Mouse (Mus musculus): ENCODE data around the gene Nav2. TPM values are rescaled to one million over a fixed set of nuclear protein-coding genes. Genes with fewer than 3 reads are reported as not detected.
A peak's percentile ranks its signal among the peaks of the same experiment; 100 is the strongest.

The Nav2 gene
- total and polyA plus RNA-seq, 3 experiments: under 0.01 TPM; not detected in 2

DNA sequence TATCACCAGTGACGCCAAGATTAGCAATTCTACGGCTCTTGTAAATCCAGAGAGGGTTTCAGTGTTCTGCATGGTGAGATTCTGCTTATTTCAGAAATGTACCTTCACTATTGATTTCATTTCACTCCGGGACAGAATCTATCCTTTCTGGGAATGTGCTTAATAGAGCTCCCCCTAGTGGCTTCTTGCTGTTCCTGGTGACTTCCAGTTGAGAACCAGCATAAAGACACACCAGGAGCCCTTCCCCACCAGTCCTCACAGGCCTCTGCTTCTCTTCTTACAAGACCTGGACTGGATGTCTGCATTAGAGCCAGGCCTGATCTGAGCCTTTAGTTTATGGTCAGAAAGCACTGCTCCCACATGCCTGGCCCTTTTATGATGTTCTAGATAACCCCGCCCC lies 32.0 kb upstream of the Nav2 start:
- Histone ChIP-seq H3K4me1 (ENCODE audit: control insufficient read depth in 1 of 2, insufficient read depth in 2 of 2) (peaks cover 2 to 8% of the 10 kb centered on the region in 2 experiments; a peak in 3 of 4 replicates), H3K27ac (ENCODE audit: insufficient read depth, low read depth) (no peak overlapping the region), H3K36me3 (replicated peaks in 1 of 2; ENCODE audit: control insufficient read depth in 1 of 2, insufficient read depth in 1 of 2, low read length in 1 of 2) (peaks cover 41 to 64% of the 10 kb centered on the region in 2 experiments), H3K4me2 (ENCODE audit: insufficient read depth, low read depth, poor library complexity, severe bottlenecking) (0 out of 2 replicates have a peak overlapping the region, but pooled peaks have one; percentile 37), H3K27me3 (replicated peaks) (no peaks in the 10 kb centered on the region), H3K9me3 (replicated peaks; ENCODE audit: low read length) (no peaks in the 10 kb centered on the region), H3K9ac (ENCODE audit: insufficient read depth, low read depth) (no peak overlapping the region), H3K4me3 (replicated peaks in 1 of 3; ENCODE audit: low read depth in 2 of 3, low read length in 2 of 3, poor library complexity in 1 of 3) (no peak overlapping the region), H3K79me2 (replicated peaks; ENCODE audit: control insufficient read depth, extremely low read depth, insufficient read depth, poor library complexity, severe bottlenecking) (no peaks in the 10 kb centered on the region; the same call in 1 of the 2 replicates)
- in situ Hi-C loops (cut with MboI; ENCODE audit: low pct_ligation_motif_present, low pct_unique_long_range_greater_than_20kb, low sequenced_read_pairs) (loop anchor here (5.0 kb wide), 1 partner anchor 119 kb away; no protein-coding TSS in a partner anchor), dilution Hi-C loops (cut with MboI; ENCODE audit: extremely low pct_ligation_motif_present, extremely low pct_unique_long_range_greater_than_20kb, low sequenced_read_pairs) (no loop called here)
- TF ChIP-seq POLR2AphosphoS2 (IDR thresholded peaks at IDR 0.05; ENCODE audit: low read depth, low read length): no peak
- TF ChIP-seq ETS1 (conservative IDR thresholded peaks at IDR 0.05; ENCODE audit: low read depth, low read length): no peak
- TF ChIP-seq CTCF (conservative IDR thresholded peaks at IDR 0.05 in 1 of 2, IDR thresholded peaks at IDR 0.05 in 1 of 2; ENCODE audit: low read depth in 2 of 2, low read length in 2 of 2): peak; percentile 66 to 80
- no peak for TF ChIP-seq SIN3A (IDR thresholded peaks at IDR 0.05; ENCODE audit: low read length)
- TF ChIP-seq MAFK (IDR thresholded peaks at IDR 0.05; ENCODE audit: insufficient replicate concordance, low read length): no peak
- TF ChIP-seq ZC3H11A (IDR thresholded peaks at IDR 0.05; ENCODE audit: low read depth, low read length): no peak
- TF ChIP-seq USF2 (conservative IDR thresholded peaks at IDR 0.05; ENCODE audit: low read depth, low read length): no peak
- peak; percentile 69 for TF ChIP-seq SMC3 (IDR thresholded peaks at IDR 0.05; ENCODE audit: low read depth, low read length)
- TF ChIP-seq RAD21 (IDR thresholded peaks at IDR 0.05; ENCODE audit: low read depth, low read length): peak; percentile 51
- no peak for TF ChIP-seq CHD1 (IDR thresholded peaks at IDR 0.05; ENCODE audit: low read depth, low read length)
- DNase-seq (ENCODE audit: extremely low read depth): peak; percentile 63

DNA sequence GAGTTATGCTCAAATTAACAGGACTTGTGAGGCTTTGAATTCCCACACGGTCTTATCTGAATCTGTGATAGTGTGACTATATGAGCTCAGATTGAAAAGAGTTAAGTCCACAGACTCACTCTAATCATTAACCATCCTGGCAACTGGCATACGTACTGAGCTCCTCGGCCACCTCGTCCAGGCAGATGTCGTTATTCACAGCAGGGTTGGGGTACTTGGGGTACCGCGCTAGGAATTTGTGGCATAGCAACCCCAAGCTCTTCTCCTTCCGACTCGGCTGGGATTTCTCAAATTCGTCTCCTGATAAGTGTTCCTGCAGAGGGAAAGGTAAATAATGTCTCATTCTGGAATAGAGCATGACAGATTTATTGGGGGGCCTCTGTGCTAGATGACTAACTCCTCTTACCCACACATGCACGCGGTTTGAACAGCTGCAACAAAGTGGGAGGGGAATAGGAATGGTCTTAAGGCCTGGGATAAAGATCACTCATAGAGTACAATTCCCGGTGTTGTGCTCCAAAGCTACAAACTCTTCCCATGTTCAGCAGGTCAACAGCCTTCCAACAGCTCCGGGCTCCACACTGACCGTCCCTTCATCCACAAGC lies 30.6 kb upstream of the Nav2 start:
- H3K79me2 ChIP-seq (replicated peaks; ENCODE audit: control insufficient read depth, extremely low read depth, insufficient read depth, poor library complexity, severe bottlenecking): no peaks in the 10 kb centered on the region; the same call in 1 of the 2 replicates
- H3K36me3 ChIP-seq (replicated peaks in 1 of 2; ENCODE audit: control insufficient read depth in 1 of 2, insufficient read depth in 1 of 2, low read length in 1 of 2): peaks cover 29 to 51% of the 10 kb centered on the region in 2 experiments
- no peak for TF ChIP-seq POLR2AphosphoS2 (IDR thresholded peaks at IDR 0.05; ENCODE audit: low read depth, low read length)
- TF ChIP-seq ETS1 (conservative IDR thresholded peaks at IDR 0.05; ENCODE audit: low read depth, low read length): no peak
- no peak for TF ChIP-seq POLR2A (IDR thresholded peaks at IDR 0.05; ENCODE audit: low read depth, low read length)
- DNase-seq (ENCODE audit: extremely low read depth): no peak
- in situ Hi-C loops (cut with MboI; ENCODE audit: low pct_ligation_motif_present, low pct_unique_long_range_greater_than_20kb, low sequenced_read_pairs) (loop anchor here (5.0 kb wide), 1 partner anchor 121 kb away; no protein-coding TSS in a partner anchor), dilution Hi-C loops (cut with MboI; ENCODE audit: extremely low pct_ligation_motif_present, extremely low pct_unique_long_range_greater_than_20kb, low sequenced_read_pairs) (no loop called here)
- no peak overlapping the region for H3K4me2 ChIP-seq (ENCODE audit: insufficient read depth, low read depth, poor library complexity, severe bottlenecking)
- peaks cover 4 to 13% of the 10 kb centered on the region in 2 experiments; a peak in 3 of 4 replicates for H3K4me1 ChIP-seq (ENCODE audit: control insufficient read depth in 1 of 2, insufficient read depth in 2 of 2)
- H3K9ac ChIP-seq (ENCODE audit: insufficient read depth, low read depth): no peak overlapping the region
- H3K4me3 ChIP-seq (replicated peaks in 1 of 3; ENCODE audit: low read depth in 2 of 3, low read length in 2 of 3, poor library complexity in 1 of 3): no peak overlapping the region
- H3K27ac ChIP-seq (ENCODE audit: insufficient read depth, low read depth): no peak overlapping the region
- H3K9me3 ChIP-seq (replicated peaks; ENCODE audit: low read length): no peaks in the 10 kb centered on the region
- H3K27me3 ChIP-seq (replicated peaks): peaks cover 12% of the 10 kb centered on the region

DNA sequence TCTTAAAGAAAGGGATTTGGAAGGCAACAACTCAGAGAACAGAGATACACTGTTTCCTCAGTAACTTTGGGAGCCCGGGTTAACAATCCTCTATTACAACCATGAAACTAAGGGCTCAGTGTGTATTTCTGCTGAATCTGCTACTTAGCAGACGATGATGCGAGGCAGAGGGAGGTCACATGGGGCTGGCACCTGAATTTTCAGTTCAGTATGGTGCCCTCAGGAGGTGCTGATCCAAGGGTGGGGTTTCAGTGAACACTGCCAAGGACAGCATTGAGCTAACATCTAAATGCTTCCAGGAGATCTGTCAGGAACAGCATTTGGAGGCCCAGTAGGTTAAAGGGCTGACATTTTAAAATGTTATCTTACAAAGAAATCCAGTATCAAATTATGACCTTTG lies 28.9 kb upstream of the Nav2 start:
- peak; percentile 15 for DNase-seq (ENCODE audit: extremely low read depth)
- Histone ChIP-seq H3K4me2 (ENCODE audit: insufficient read depth, low read depth, poor library complexity, severe bottlenecking) (peak overlapping the region; percentile 46), H3K9ac (ENCODE audit: insufficient read depth, low read depth) (peak overlapping the region; percentile 40; the same call in 1 of the 2 replicates), H3K4me1 (ENCODE audit: control insufficient read depth in 1 of 2, insufficient read depth in 2 of 2) (peaks cover 4 to 13% of the 10 kb centered on the region in 2 experiments; a peak in 3 of 4 replicates), H3K27ac (ENCODE audit: insufficient read depth, low read depth) (no peak overlapping the region), H3K36me3 (replicated peaks in 1 of 2; ENCODE audit: control insufficient read depth in 1 of 2, insufficient read depth in 1 of 2, low read length in 1 of 2) (peaks cover 23 to 35% of the 10 kb centered on the region in 2 experiments), H3K79me2 (replicated peaks; ENCODE audit: control insufficient read depth, extremely low read depth, insufficient read depth, poor library complexity, severe bottlenecking) (no peaks in the 10 kb centered on the region; the same call in 1 of the 2 replicates), H3K4me3 (replicated peaks in 1 of 3; ENCODE audit: low read depth in 2 of 3, low read length in 2 of 3, poor library complexity in 1 of 3) (peak overlapping the region in 1 of 3 experiments; percentile 17), H3K9me3 (replicated peaks; ENCODE audit: low read length) (no peaks in the 10 kb centered on the region), H3K27me3 (replicated peaks) (peaks cover 29% of the 10 kb centered on the region)
- in situ Hi-C loops (cut with MboI; ENCODE audit: low pct_ligation_motif_present, low pct_unique_long_range_greater_than_20kb, low sequenced_read_pairs) (loop anchor here (5.0 kb wide), 1 partner anchor 122 kb away; no protein-coding TSS in a partner anchor), dilution Hi-C loops (cut with MboI; ENCODE audit: extremely low pct_ligation_motif_present, extremely low pct_unique_long_range_greater_than_20kb, low sequenced_read_pairs) (no loop called here)
- TF ChIP-seq ELF1 (IDR thresholded peaks at IDR 0.05; ENCODE audit: low read depth, low read length) (no peak), POLR2AphosphoS2 (IDR thresholded peaks at IDR 0.05; ENCODE audit: low read depth, low read length) (no peak), NRF1 (IDR thresholded peaks at IDR 0.05; ENCODE audit: low read depth, low read length) (no peak), IRF4 (IDR thresholded peaks at IDR 0.05; ENCODE audit: low read depth, low read length) (no peak), JUND (conservative IDR thresholded peaks at IDR 0.05; ENCODE audit: low read depth, low read length) (no peak), SIN3A (IDR thresholded peaks at IDR 0.05; ENCODE audit: low read length) (no peak)
